Mouse (Mus musculus) liver, postnatal 0 days (tissue): ENCODE results near the gene Slc26a3. TPM values are rescaled to one million over a fixed set of nuclear protein-coding genes. Genes with fewer than 3 reads are reported as not detected.
"Not testable (repeated sequence)": the region's sequence is repeated elsewhere in the genome, so short reads cannot be mapped to it uniquely, and the experiment has no call there.

ENCODE experiments used
- ATAC-seq: fragments of 200-750 bp; cut with Nextera tagmentation; 2 replicates; pipeline ENCODE4 v1.8.0; 2017; ENCODE audit warnings: mild to moderate bottlenecking, moderate library complexity
- DNase-seq: peaks from one replicate; pipeline ENCODE4 v3.0.0-alpha.2; 2016
- H3K27ac ChIP-seq: fragments of 300-500 bp; sonication (generic); 2 replicates; pipeline ENCODE4 v1.5.1; 2014; ENCODE audit warnings: antibody characterized with exemption, moderate library complexity, mild to moderate bottlenecking, low read depth
- H3K27me3 ChIP-seq: fragments of 300-500 bp; sonication (generic); 2 replicates; pipeline ENCODE4 v1.6.1; 2014; ENCODE audit warnings: low read length, control low read depth, mixed read lengths; ENCODE audit not compliant: insufficient read depth
- H3K36me3 ChIP-seq: fragments of 300-500 bp; sonication (generic); replicated peaks from 2 replicates; pipeline ENCODE4 v1.6.1; 2014; ENCODE audit warnings: mild to moderate bottlenecking, control low read depth, low read length, moderate library complexity, mixed read lengths; ENCODE audit not compliant: insufficient read depth
- H3K4me1 ChIP-seq: fragments of 300-500 bp; sonication (generic); 2 replicates; pipeline ENCODE4 v1.6.1; 2014; ENCODE audit warnings: antibody characterized with exemption, mild to moderate bottlenecking, control low read depth; ENCODE audit not compliant: insufficient read depth
- H3K4me2 ChIP-seq: fragments of 300-500 bp; sonication (generic); 2 replicates; pipeline ENCODE4 v1.6.1; 2014; ENCODE audit warnings: low read depth, mild to moderate bottlenecking, low read length, moderate library complexity, mixed read lengths
- H3K4me3 ChIP-seq: fragments of 300-500 bp; sonication (generic); 2 replicates; pipeline ENCODE4 v1.5.1; 2014; ENCODE audit warnings: low read depth, low read length
- H3K9ac ChIP-seq: fragments of 300-500 bp; sonication (generic); replicated peaks from 2 replicates; pipeline ENCODE4 v1.6.1; 2014; ENCODE audit warnings: mild to moderate bottlenecking, moderate library complexity
- H3K9me3 ChIP-seq: fragments of 300-500 bp; sonication (generic); 2 replicates; pipeline ENCODE4 v1.6.1; 2016; ENCODE audit warnings: mild to moderate bottlenecking, control low read depth, low read length, mixed read lengths
- CTCF ChIP-seq: sonication (generic); IDR thresholded peaks from 2 replicates; pipeline ENCODE4 v1.5.1; 2016; ENCODE audit warnings: antibody characterized with exemption, low read depth
- EP300 ChIP-seq: IDR thresholded peaks from 2 replicates; pipeline ENCODE4 v1.6.1; 2016; ENCODE audit warnings: antibody characterized with exemption, low read depth, mild to moderate bottlenecking
- WGBS: fragments of 180-500 bp; shearing (Covaris S2); extraction: QIAGEN DNeasy Blood & Tissue Kit; methylation state at CpG from one replicate; pipeline ENCODE4 v1.1.7; 2014; ENCODE audit not compliant: insufficient replicate concordance; 5-methylcytosine and 5-hydroxymethylcytosine counted together
- polyA plus RNA-seq: library from polyadenylated mRNA; unstranded; fragments of >200 nt; fragmentation: Nextera tagmentation; extraction: Ambion mirVana; gene quantifications from 2 replicates; pipeline ENCODE4 v1.2.1, GENCODE M21; 2015

Slc26a3 gene
- polyA plus RNA-seq, 1 experiment from 2014 or later: 0.09 TPM

GRCm38 (mm10) chr12:31444827-31445226, 54.2 kb downstream of the Slc26a3 start:
- Histone ChIP-seq H3K4me2 (no peak overlapping the region), H3K4me1 (peaks cover 3% of the 10 kb centered on the region; the same call in 1 of the 2 replicates), H3K27me3 (peaks cover 5% of the 10 kb centered on the region; the same call in 1 of the 2 replicates), H3K9ac (no peak overlapping the region), H3K4me3 (no peak overlapping the region), H3K27ac (no peak overlapping the region), H3K36me3 (no peaks in the 10 kb centered on the region), H3K9me3 (no peaks in the 10 kb centered on the region)
- no peak for TF ChIP-seq EP300
- no peak for TF ChIP-seq CTCF
- DNase-seq: no peak
- no peak for ATAC-seq
- 51% methylated on average over 6 of the region's 6 CpGs for WGBS

- Histone ChIP-seq H3K4me2 (no peak overlapping the region), H3K36me3 (no peaks in the 10 kb centered on the region), H3K9me3 (no peaks in the 10 kb centered on the region), H3K4me1 (peaks cover under 1% of the 10 kb centered on the region; the same call in 1 of the 2 replicates), H3K27me3 (no peaks in the 10 kb centered on the region), H3K9ac (no peak overlapping the region), H3K4me3 (no peak overlapping the region), H3K27ac (no peak overlapping the region)
- ATAC-seq (no peak), DNase-seq (no peak)
- no peak for TF ChIP-seq CTCF
- TF ChIP-seq EP300: no peak
- 75% methylated on average over 3 of the region's 3 CpGs for WGBS
Observed at GRCm38 (mm10) chr12:31449341-31449740, 58.7 kb downstream of the Slc26a3 start.

- no peak for TF ChIP-seq EP300
- TF ChIP-seq CTCF: no peak
- 77% methylated on average over 9 of the region's 9 CpGs for WGBS
- no peak overlapping the region for H3K27ac ChIP-seq
- no peaks in the 10 kb centered on the region for H3K27me3 ChIP-seq
- no peaks in the 10 kb centered on the region for H3K4me1 ChIP-seq
- H3K9ac ChIP-seq: no peak overlapping the region
- ATAC-seq (no peak), DNase-seq (no peak)
- H3K4me2 ChIP-seq: no peak overlapping the region
- no peaks in the 10 kb centered on the region for H3K36me3 ChIP-seq
- no peaks in the 10 kb centered on the region for H3K9me3 ChIP-seq
- no peak overlapping the region for H3K4me3 ChIP-seq
Observed at GRCm38 (mm10) chr12:31456271-31456670, 65.6 kb downstream of the Slc26a3 start.

GRCm38 (mm10) chr12:31458474-31458873, 67.8 kb downstream of the Slc26a3 start:
- Histone ChIP-seq H3K4me2 (no peak overlapping the region), H3K9ac (no peak overlapping the region), H3K4me1 (no peaks in the 10 kb centered on the region), H3K27me3 (no peaks in the 10 kb centered on the region), H3K9me3 (no peaks in the 10 kb centered on the region), H3K4me3 (no peak overlapping the region), H3K36me3 (no peaks in the 10 kb centered on the region), H3K27ac (no peak overlapping the region)
- DNase-seq (no peak), ATAC-seq (no peak)
- TF ChIP-seq EP300 (no peak), CTCF (no peak)
- whole genome bisulfite sequencing: 59% methylated on average over 4 of the region's 4 CpGs

- not testable (repeated sequence) for ATAC-seq
- TF ChIP-seq CTCF: peak; percentile 67
Observed at GRCm38 (mm10) chr12:31460270-31460669, 69.6 kb downstream of the Slc26a3 start.

GRCm38 (mm10) chr12:31461371-31461770, 70.7 kb downstream of the Slc26a3 start:
- Histone ChIP-seq H3K27me3 (no peaks in the 10 kb centered on the region), H3K9ac (no peak overlapping the region), H3K27ac (no peak overlapping the region), H3K4me3 (no peak overlapping the region), H3K4me1 (no peaks in the 10 kb centered on the region), H3K4me2 (no peak overlapping the region), H3K36me3 (no peaks in the 10 kb centered on the region), H3K9me3 (no peaks in the 10 kb centered on the region)
- no peak for DNase-seq
- no peak for ATAC-seq
- no peak for TF ChIP-seq CTCF
- no peak for TF ChIP-seq EP300
- WGBS: 78% methylated on average over 9 of the region's 9 CpGs

More at GRCm38 (mm10) chr12:31460270-31460669, 69.6 kb downstream of the Slc26a3 start:
- not testable (repeated sequence) for H3K4me3 ChIP-seq, H3K36me3 ChIP-seq, H3K27ac ChIP-seq, H3K9me3 ChIP-seq, H3K4me2 ChIP-seq, H3K27me3 ChIP-seq, H3K9ac ChIP-seq, H3K4me1 ChIP-seq
- WGBS: 53% methylated on average over 3 of the region's 3 CpGs
- DNase-seq: peak; percentile 30

GRCm38 (mm10) chr12:31462615-31463014, 71.9 kb downstream of the Slc26a3 start:
- no peaks in the 10 kb centered on the region for H3K27me3 ChIP-seq
- H3K36me3 ChIP-seq: no peaks in the 10 kb centered on the region
- H3K9me3 ChIP-seq: no peaks in the 10 kb centered on the region
- DNase-seq: no peak
- no peak overlapping the region for H3K4me3 ChIP-seq
- WGBS: 73% methylated on average over 4 of the region's 4 CpGs
- no peak overlapping the region for H3K27ac ChIP-seq
- ATAC-seq: no peak
- H3K4me2 ChIP-seq: no peak overlapping the region
- H3K9ac ChIP-seq: no peak overlapping the region
- no peaks in the 10 kb centered on the region for H3K4me1 ChIP-seq
- no peak for TF ChIP-seq CTCF
- no peak for TF ChIP-seq EP300

GRCm38 (mm10) chr12:31478182-31478581, 87.5 kb downstream of the Slc26a3 start:
- not testable (repeated sequence) for H3K4me2 ChIP-seq, H3K4me3 ChIP-seq, H3K9ac ChIP-seq, H3K9me3 ChIP-seq, H3K36me3 ChIP-seq, ATAC-seq, H3K27me3 ChIP-seq, H3K4me1 ChIP-seq, H3K27ac ChIP-seq, DNase-seq
- WGBS: 91% methylated on average over 4 of the region's 6 CpGs
